In genomic region chr7:136501855-136502847, GRCm38 (mm10) we compare ENCODE assay signal across 8 mouse cellular contexts.
DNase-seq lines count a peak whose midpoint lies in the region; ATAC-seq and TF ChIP-seq lines count a peak whose summit lies in the region.

No protein-coding gene starts in this region.

- no peak for ATAC-seq in forebrain, embryonic 12.5 days (ENCODE audit: low FRiP score)
- no peak for ATAC-seq in forebrain, embryonic 11.5 days (replicated peaks; ENCODE audit: low FRiP score)
- ATAC-seq in heart, embryonic 14.5 days (ENCODE audit: insufficient number of reproducible peaks, insufficient read depth, low FRiP score, low read depth), result peak; percentile 54; the same call in 1 of the 2 replicates
- peak; percentile 61; the same call in 1 of the 2 replicates for ATAC-seq in kidney, postnatal 0 days (replicated peaks; ENCODE audit: low FRiP score, low read depth)
- ATAC-seq in midbrain, embryonic 15.5 days (replicated peaks), result no peak

- TF ChIP-seq CTCF in kidney, postnatal 0 days (IDR thresholded peaks at IDR 0.05; ENCODE audit: low read depth), result no peak

- 71% methylated on average over 32 of the region's 32 CpGs for WGBS in forebrain, embryonic 12.5 days
- WGBS in forebrain, embryonic 11.5 days, result 75% methylated on average over 32 of the region's 32 CpGs
- WGBS in heart, embryonic 14.5 days, result 44% methylated on average over 32 of the region's 32 CpGs
- 15% methylated on average over 32 of the region's 32 CpGs for WGBS in kidney, postnatal 0 days
- WGBS in midbrain, embryonic 15.5 days, result 67% methylated on average over 32 of the region's 32 CpGs

- no peak overlapping the region for H3K4me2 ChIP-seq in forebrain, embryonic 12.5 days
- no peak overlapping the region for H3K4me2 ChIP-seq in forebrain, embryonic 11.5 days (ENCODE audit: low read depth, low read length, severe bottlenecking)
- H3K4me2 ChIP-seq in heart, embryonic 14.5 days (ENCODE audit: low read length), result peak overlapping the region; percentile 50
- peak overlapping the region; percentile 41 for H3K4me2 ChIP-seq in kidney, postnatal 0 days (ENCODE audit: low read length)
- H3K4me2 ChIP-seq in midbrain, embryonic 15.5 days, result no peak overlapping the region

- H3K9ac ChIP-seq in forebrain, embryonic 12.5 days, result no peak overlapping the region
- no peak overlapping the region for H3K9ac ChIP-seq in forebrain, embryonic 11.5 days (ENCODE audit: low read length)
- peak overlapping the region; percentile 11; the same call in 1 of the 2 replicates for H3K9ac ChIP-seq in heart, embryonic 14.5 days (ENCODE audit: low read length)
- no peak overlapping the region for H3K9ac ChIP-seq in kidney, postnatal 0 days (ENCODE audit: low read depth, low read length)
- no peak overlapping the region for H3K9ac ChIP-seq in midbrain, embryonic 15.5 days

- DNase-seq in forebrain, embryonic 11.5 days (ENCODE audit: low spot score), result no peak
- DNase-seq in kidney, postnatal 0 days (ENCODE audit: low spot score), result peak; percentile 72
- DNase-seq in layer of hippocampus, postnatal 14 days (ENCODE audit: low spot score in 2 of 2), result no peak
- DNase-seq in right cerebral cortex, postnatal 25 days, result no peak
- no peak for DNase-seq in frontal cortex, postnatal 25 days (ENCODE audit: low spot score in 2 of 2)

- H3K27ac ChIP-seq in forebrain, embryonic 12.5 days, result peak overlapping the region; percentile 31; the same call in 1 of the 2 replicates
- H3K27ac ChIP-seq in forebrain, embryonic 11.5 days (ENCODE audit: low read depth, low read length), result no peak overlapping the region
- peak overlapping the region; percentile 26 to 38; a peak in 1 of 4 replicates for H3K27ac ChIP-seq in heart, embryonic 14.5 days (replicated peaks in 1 of 2; ENCODE audit: control insufficient read depth in 1 of 2, insufficient read depth in 1 of 2, low read depth in 2 of 2, low read length in 2 of 2)
- H3K27ac ChIP-seq in kidney, postnatal 0 days, result no peak overlapping the region
- H3K27ac ChIP-seq in midbrain, embryonic 15.5 days, result peak overlapping the region; percentile 27; the same call in 1 of the 2 replicates

- peaks cover 46% of the 10 kb centered on the region for H3K4me1 ChIP-seq in forebrain, embryonic 12.5 days
- H3K4me1 ChIP-seq in forebrain, embryonic 11.5 days (replicated peaks; ENCODE audit: control insufficient read depth, insufficient read depth, low read length), result peaks cover 12% of the 10 kb centered on the region
- H3K4me1 ChIP-seq in heart, embryonic 14.5 days (ENCODE audit: control insufficient read depth in 2 of 2, insufficient read depth in 2 of 2, low read length in 2 of 2), result peaks cover 17 to 20% of the 10 kb centered on the region in 2 experiments
- H3K4me1 ChIP-seq in kidney, postnatal 0 days (replicated peaks; ENCODE audit: insufficient read depth, low read length), result peaks cover 16% of the 10 kb centered on the region; the same call in 1 of the 2 replicates
- H3K4me1 ChIP-seq in midbrain, embryonic 15.5 days, result peaks cover 36% of the 10 kb centered on the region

- H3K4me3 ChIP-seq in forebrain, embryonic 12.5 days (replicated peaks), result no peak overlapping the region
- no peak overlapping the region for H3K4me3 ChIP-seq in forebrain, embryonic 11.5 days (ENCODE audit: low read depth, low read length)
- no peak overlapping the region for H3K4me3 ChIP-seq in heart, embryonic 14.5 days (ENCODE audit: control insufficient read depth in 1 of 2, insufficient read depth in 1 of 2, low read depth in 1 of 2, low read length in 2 of 2)
- H3K4me3 ChIP-seq in kidney, postnatal 0 days (replicated peaks; ENCODE audit: low read depth, low read length), result 0 out of 2 replicates have a peak overlapping the region, but pooled peaks have one; percentile 4
- H3K4me3 ChIP-seq in midbrain, embryonic 15.5 days, result no peak overlapping the region

- H3K36me3 ChIP-seq in forebrain, embryonic 12.5 days (replicated peaks), result no peaks in the 10 kb centered on the region
- H3K36me3 ChIP-seq in forebrain, embryonic 11.5 days (ENCODE audit: control insufficient read depth, insufficient read depth, low read length), result no peaks in the 10 kb centered on the region
- no peaks in the 10 kb centered on the region for H3K36me3 ChIP-seq in heart, embryonic 14.5 days (ENCODE audit: control insufficient read depth, insufficient read depth, low read length)
- no peaks in the 10 kb centered on the region for H3K36me3 ChIP-seq in kidney, postnatal 0 days (ENCODE audit: insufficient read depth, low read length)
- H3K36me3 ChIP-seq in midbrain, embryonic 15.5 days (replicated peaks), result no peaks in the 10 kb centered on the region

- H3K9me3 ChIP-seq in forebrain, embryonic 12.5 days, result no peaks in the 10 kb centered on the region
- no peaks in the 10 kb centered on the region for H3K9me3 ChIP-seq in forebrain, embryonic 11.5 days (ENCODE audit: control insufficient read depth, low read length)
- H3K9me3 ChIP-seq in heart, embryonic 14.5 days (ENCODE audit: control insufficient read depth, low read length), result no peaks in the 10 kb centered on the region
- no peaks in the 10 kb centered on the region for H3K9me3 ChIP-seq in kidney, postnatal 0 days (replicated peaks; ENCODE audit: low read length)
- H3K9me3 ChIP-seq in midbrain, embryonic 15.5 days, result no peaks in the 10 kb centered on the region

- peaks cover 73% of the 10 kb centered on the region for H3K27me3 ChIP-seq in forebrain, embryonic 12.5 days
- H3K27me3 ChIP-seq in forebrain, embryonic 11.5 days (ENCODE audit: control insufficient read depth, insufficient read depth, low read length), result peaks cover 13% of the 10 kb centered on the region
- peaks cover 30% of the 10 kb centered on the region for H3K27me3 ChIP-seq in heart, embryonic 14.5 days (ENCODE audit: control insufficient read depth, insufficient read depth, low read length)
- H3K27me3 ChIP-seq in kidney, postnatal 0 days (ENCODE audit: insufficient read depth, low read length), result peaks cover 3% of the 10 kb centered on the region; the same call in 1 of the 2 replicates
- peaks cover 13% of the 10 kb centered on the region; the same call in 1 of the 2 replicates for H3K27me3 ChIP-seq in midbrain, embryonic 15.5 days (replicated peaks)

Comparison
In these comparisons a context has a peak if more than half of its experiments do, and no peak if none do; other contexts are left out.
1. H3K27ac ChIP-seq: peak in forebrain, embryonic 12.5 days (single experiment), heart, embryonic 14.5 days (2 of 2) and midbrain, embryonic 15.5 days (single experiment); none in forebrain, embryonic 11.5 days (single experiment) and kidney, postnatal 0 days (single experiment).
2. ATAC-seq: peak in heart, embryonic 14.5 days (single experiment) and kidney, postnatal 0 days (single experiment); none in forebrain, embryonic 12.5 days (single experiment), forebrain, embryonic 11.5 days (single experiment) and midbrain, embryonic 15.5 days (single experiment).
3. H3K4me2 ChIP-seq: peak in heart, embryonic 14.5 days (single experiment) and kidney, postnatal 0 days (single experiment); none in forebrain, embryonic 12.5 days (single experiment), forebrain, embryonic 11.5 days (single experiment) and midbrain, embryonic 15.5 days (single experiment).